Mouse (Mus musculus) heart, adult 2 months (tissue): Measurements from ENCODE around the gene Mfsd6l.

Experiments used
- CTCF ChIP-seq: fragments of 200-600 bp; IDR thresholded peaks from 2 replicates; pipeline ENCODE4 v1.8.1; 2022; ENCODE audit warnings: antibody characterized with exemption, mild to moderate bottlenecking, moderate library complexity
- POLR2A ChIP-seq: fragments of 200-500 bp; IDR thresholded peaks from 2 replicates; pipeline ENCODE4 v1.6.1; 2011; ENCODE audit warnings: mild to moderate bottlenecking, low read depth, low read length, control low read depth; ENCODE audit not compliant: insufficient read depth

- TF ChIP-seq POLR2A: no peak
- no peak for TF ChIP-seq CTCF
Measured at GRCm38 (mm10) chr11:68545682-68546222, 10.2 kb upstream of the Mfsd6l start.
